Mouse (Mus musculus) ES-Bruce4 (cell line): Measurements from ENCODE around the gene Slc9a2.

ENCODE experiments used
- CTCF ChIP-seq: IDR thresholded peaks from one replicate; pipeline ENCODE4 v1.8.1; 2011; ENCODE audit warnings: low read depth, low read length
- EP300 ChIP-seq: IDR thresholded peaks from 2 replicates; pipeline ENCODE4 v1.6.1; 2011; ENCODE audit warnings: low read depth, low read length; ENCODE audit not compliant: insufficient read depth
- POLR2A ChIP-seq: IDR thresholded peaks from one replicate; pipeline ENCODE4 v1.8.1; 2011; ENCODE audit warnings: low read length; ENCODE audit not compliant: insufficient read depth

DNA sequence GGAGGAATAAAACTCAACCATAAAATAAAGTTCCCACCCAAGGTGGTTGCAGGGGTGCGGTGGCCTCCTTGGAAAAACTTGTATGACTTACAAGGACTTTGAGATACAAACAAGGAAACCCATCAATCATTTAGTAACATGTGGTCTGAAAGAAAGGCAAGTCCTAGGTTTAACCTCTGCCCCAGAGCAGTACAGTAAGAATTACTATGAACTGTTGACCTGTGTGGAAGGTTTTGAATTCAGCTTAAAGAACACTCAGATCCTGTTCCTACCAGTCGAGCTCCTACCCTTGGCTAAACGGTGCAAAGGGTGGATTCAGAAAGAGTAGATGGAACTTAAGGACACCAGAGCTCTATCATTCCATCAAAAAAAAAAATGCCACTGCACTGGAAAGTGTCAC is 16.1 kb downstream of the Slc9a2 start:
- TF ChIP-seq POLR2A (no peak), CTCF (no peak), EP300 (no peak)
